Mouse (Mus musculus) bone marrow macrophage, adult 2 months (primary cell): ENCODE data around the gene Gm20538.

ENCODE experiments used
- CTCF ChIP-seq: IDR thresholded peaks from 2 replicates; pipeline ENCODE4 v1.5.1; 2012; ENCODE audit warnings: low read depth, mild to moderate bottlenecking, low read length, moderate library complexity
- POLR2A ChIP-seq: IDR thresholded peaks from 2 replicates; pipeline ENCODE4 v1.6.1; 2012; ENCODE audit warnings: mild to moderate bottlenecking, low read depth, low read length, borderline replicate concordance

- TF ChIP-seq POLR2A: no peak
- no peak for TF ChIP-seq CTCF
These were observed 50.7 kb downstream of the Gm20538 start for GRCm38 (mm10) chr19:44501925-44502324.
